In genomic region chr1:92981056-92981845, GRCm38 (mm10) we compare ENCODE assay signal across 15 mouse cellular contexts. TPM values are rescaled to one million over a fixed set of nuclear protein-coding genes. Genes with fewer than 3 reads are reported as not detected.
DNase-seq lines count a peak whose midpoint lies in the region; ATAC-seq and TF ChIP-seq lines count a peak whose summit lies in the region.
"Had no signal": no experiment of that assay in that cellular context is flagged by ENCODE, and none has a peak within 500 bp of the region (broad histone marks: within the 10 kb centered on the region; RNA-seq: fewer than 3 reads in every experiment).

No protein-coding gene starts in this region.

- no peaks in the 10 kb centered on the region for H3K4me1 ChIP-seq in kidney, embryonic 14.5 days (ENCODE audit: control insufficient read depth, insufficient read depth, low read length)
- H3K4me1 ChIP-seq in heart, embryonic 16.5 days (ENCODE audit: control insufficient read depth, insufficient read depth, low read length), result peaks cover 13% of the 10 kb centered on the region
- peaks cover 6% of the 10 kb centered on the region; the same call in 1 of the 2 replicates for H3K4me1 ChIP-seq in kidney, embryonic 16.5 days (ENCODE audit: insufficient read depth, low read length)
- H3K4me1 ChIP-seq in hindbrain, embryonic 16.5 days (ENCODE audit: control insufficient read depth, insufficient read depth, low read depth, low read length), result no peaks in the 10 kb centered on the region

- no peak overlapping the region for H3K9ac ChIP-seq in kidney, embryonic 14.5 days (ENCODE audit: low read depth, low read length)
- H3K9ac ChIP-seq in heart, embryonic 16.5 days (ENCODE audit: low read length), result no peak overlapping the region
- no peak overlapping the region for H3K9ac ChIP-seq in kidney, embryonic 16.5 days (replicated peaks; ENCODE audit: low read length)
- H3K9ac ChIP-seq in hindbrain, embryonic 16.5 days (ENCODE audit: low read depth, low read length), result no peak overlapping the region

- TF ChIP-seq CTCF in left cerebral cortex, adult 2 months (IDR thresholded peaks at IDR 0.05), result no peak

- no peak overlapping the region for H3K4me3 ChIP-seq in kidney, embryonic 14.5 days (ENCODE audit: low read length)
- no peak overlapping the region for H3K4me3 ChIP-seq in heart, embryonic 16.5 days (ENCODE audit: low read length)
- no peak overlapping the region for H3K4me3 ChIP-seq in kidney, embryonic 16.5 days (ENCODE audit: low read length)
- no peak overlapping the region for H3K4me3 ChIP-seq in left cerebral cortex, adult 2 months
- H3K4me3 ChIP-seq in hindbrain, embryonic 16.5 days (ENCODE audit: low read length), result no peak overlapping the region
- H3K4me3 ChIP-seq: erythroblast, embryonic 14.5 days had no signal

- no peak for ATAC-seq in kidney, embryonic 14.5 days (ENCODE audit: low FRiP score, low TSS enrichment)
- 0 out of 2 replicates have a peak, but pooled peaks have one; percentile 39 for ATAC-seq in heart, embryonic 16.5 days (replicated peaks; ENCODE audit: extremely low read depth, insufficient read depth, low FRiP score)
- ATAC-seq in kidney, embryonic 16.5 days (ENCODE audit: low FRiP score, low TSS enrichment), result peak; percentile 33; the same call in 1 of the 2 replicates
- no peak for ATAC-seq in hindbrain, embryonic 16.5 days
- ATAC-seq in erythroid progenitor cell, adult 5-6 weeks (replicated peaks; ENCODE audit: low FRiP score, poor library complexity, severe bottlenecking), result no peak

- H3K4me2 ChIP-seq in kidney, embryonic 14.5 days (replicated peaks; ENCODE audit: low read depth, low read length), result no peak overlapping the region
- H3K4me2 ChIP-seq in heart, embryonic 16.5 days (ENCODE audit: low read depth, low read length), result no peak overlapping the region
- no peak overlapping the region for H3K4me2 ChIP-seq in kidney, embryonic 16.5 days (replicated peaks; ENCODE audit: low read depth, low read length)
- H3K4me2 ChIP-seq in hindbrain, embryonic 16.5 days (ENCODE audit: low read length), result no peak overlapping the region

- 78% methylated on average over 7 of the region's 7 CpGs for WGBS in kidney, embryonic 14.5 days
- WGBS in heart, embryonic 16.5 days, result 69% methylated on average over 7 of the region's 7 CpGs
- 65% methylated on average over 7 of the region's 7 CpGs for WGBS in kidney, embryonic 16.5 days
- 80% methylated on average over 7 of the region's 7 CpGs for WGBS in hindbrain, embryonic 16.5 days

- no peak overlapping the region for H3K27ac ChIP-seq in kidney, embryonic 14.5 days (ENCODE audit: low read depth, low read length)
- H3K27ac ChIP-seq in heart, embryonic 16.5 days (ENCODE audit: low read length), result peak overlapping the region; percentile 66
- peak overlapping the region; percentile 35 for H3K27ac ChIP-seq in kidney, embryonic 16.5 days (ENCODE audit: low read length)
- no peak overlapping the region for H3K27ac ChIP-seq in left cerebral cortex, adult 2 months
- no peak overlapping the region for H3K27ac ChIP-seq in hindbrain, embryonic 16.5 days (ENCODE audit: low read depth, low read length)

- intact Hi-C loops in left cerebral cortex, adult 2 months (cut with DNase I), result no loop called here

- no peaks in the 10 kb centered on the region for H3K36me3 ChIP-seq in kidney, embryonic 14.5 days (ENCODE audit: control insufficient read depth, insufficient read depth, low read length)
- no peaks in the 10 kb centered on the region for H3K36me3 ChIP-seq in heart, embryonic 16.5 days (ENCODE audit: control insufficient read depth, insufficient read depth)
- H3K36me3 ChIP-seq in kidney, embryonic 16.5 days (ENCODE audit: insufficient read depth, low read length), result no peaks in the 10 kb centered on the region
- no peaks in the 10 kb centered on the region for H3K36me3 ChIP-seq in hindbrain, embryonic 16.5 days (ENCODE audit: control insufficient read depth, insufficient read depth, low read length)

- peak; percentile 58 for DNase-seq in kidney, adult 11 months
- DNase-seq in lung, postnatal 36 days, result peak; percentile 74
- DNase-seq in left cerebral cortex, adult 2 months (ENCODE audit: extremely low spot score in 1 of 2, low spot score in 2 of 2), result no peak
- DNase-seq: midbrain, embryonic 14.5 days had no signal

- no peaks in the 10 kb centered on the region for H3K27me3 ChIP-seq in kidney, embryonic 14.5 days (ENCODE audit: control insufficient read depth, insufficient read depth, low read length)
- H3K27me3 ChIP-seq in heart, embryonic 16.5 days (ENCODE audit: control insufficient read depth, insufficient read depth, low read length), result peaks cover 2% of the 10 kb centered on the region; the same call in 1 of the 2 replicates
- no peaks in the 10 kb centered on the region for H3K27me3 ChIP-seq in kidney, embryonic 16.5 days (ENCODE audit: insufficient read depth, low read length)
- 0 out of 2 replicates have a peak, but pooled peaks cover 2% of the 10 kb centered on the region for H3K27me3 ChIP-seq in hindbrain, embryonic 16.5 days (replicated peaks; ENCODE audit: control insufficient read depth, insufficient read depth, low read length)
- H3K27me3 ChIP-seq: CH12.LX had no signal

- no peaks in the 10 kb centered on the region for H3K9me3 ChIP-seq in kidney, embryonic 14.5 days (ENCODE audit: control insufficient read depth, low read length)
- no peaks in the 10 kb centered on the region for H3K9me3 ChIP-seq in heart, embryonic 16.5 days (replicated peaks; ENCODE audit: control insufficient read depth, low read length)
- H3K9me3 ChIP-seq in kidney, embryonic 16.5 days (ENCODE audit: low read length), result no peaks in the 10 kb centered on the region
- no peaks in the 10 kb centered on the region for H3K9me3 ChIP-seq in hindbrain, embryonic 16.5 days (ENCODE audit: control insufficient read depth, low read length)

RNA-seq across cellular contexts. Expression of gene Aqp12, which starts 24.9 kb away (rescaled TPM):
- not detected in 2 replicates for polyA plus RNA-seq in kidney, embryonic 14.5 days (2014; fragmentation: Nextera tagmentation; extraction: Ambion mirVana)
- not detected in 2 replicates for polyA plus RNA-seq in heart, embryonic 16.5 days (2015; fragmentation: Nextera tagmentation; extraction: Ambion mirVana)
- not detected in 2 replicates for polyA plus RNA-seq in kidney, embryonic 16.5 days (2015; fragmentation: Nextera tagmentation; extraction: Ambion mirVana)
- not detected for total RNA-seq in left cerebral cortex, adult 2 months (2021)
- not detected in 2 replicates for polyA plus RNA-seq in hindbrain, embryonic 16.5 days (2015; fragmentation: Nextera tagmentation; extraction: Ambion mirVana)
- not detected in 2 replicates for total RNA-seq in erythroid progenitor cell, adult 5-6 weeks (2015; ENCODE audit: low replicate concordance)
- total RNA-seq in erythroid progenitor cell, adult 5-6 weeks (2017; ENCODE audit: low replicate concordance), result not detected in 2 replicates
- total RNA-seq: CH12.LX had no signal
- polyA plus RNA-seq: cortical plate, adult 2 months; erythroblast, embryonic 14.5 days; gonadal fat pad, adult 2 months; limb, embryonic 14.5 days; midbrain, embryonic 14.5 days; neural tube, embryonic 14.5 days had no signal

RNA-seq across cellular contexts. Expression of gene Gpr35, which starts 30.6 kb away (rescaled TPM):
- polyA plus RNA-seq in kidney, embryonic 14.5 days (2014; fragmentation: Nextera tagmentation; extraction: Ambion mirVana), result 0.16 and 0.45 TPM in 2 replicates
- polyA plus RNA-seq in heart, embryonic 16.5 days (2015; fragmentation: Nextera tagmentation; extraction: Ambion mirVana), result 0.55 and 0.83 TPM in 2 replicates
- 0.50 and 0.62 TPM in 2 replicates for polyA plus RNA-seq in kidney, embryonic 16.5 days (2015; fragmentation: Nextera tagmentation; extraction: Ambion mirVana)
- total RNA-seq in left cerebral cortex, adult 2 months (2021), result 1 to 10 TPM in 1 of 2 experiments, under 1 TPM in 1; 0.16 to 1.1 TPM
- polyA plus RNA-seq in hindbrain, embryonic 16.5 days (2015; fragmentation: Nextera tagmentation; extraction: Ambion mirVana), result 0.55 and 1.1 TPM in 2 replicates
- 2.5 and 6.3 TPM in 2 replicates for total RNA-seq in erythroid progenitor cell, adult 5-6 weeks (2015; ENCODE audit: low replicate concordance)
- total RNA-seq in erythroid progenitor cell, adult 5-6 weeks (2017; ENCODE audit: low replicate concordance), result 1.8 TPM in 1 of 2 replicates, not detected in the other

RNA-seq across cellular contexts. Expression of gene Capn10, which starts 47.1 kb away (rescaled TPM):
- 24.9 and 28.7 TPM in 2 replicates for polyA plus RNA-seq in kidney, embryonic 14.5 days (2014; fragmentation: Nextera tagmentation; extraction: Ambion mirVana)
- 26.9 and 27.1 TPM in 2 replicates for polyA plus RNA-seq in heart, embryonic 16.5 days (2015; fragmentation: Nextera tagmentation; extraction: Ambion mirVana)
- 42.8 and 44.8 TPM in 2 replicates for polyA plus RNA-seq in kidney, embryonic 16.5 days (2015; fragmentation: Nextera tagmentation; extraction: Ambion mirVana)
- 10 to 100 TPM; 39.0 to 40.1 TPM for total RNA-seq in left cerebral cortex, adult 2 months (2021)
- 60.6 and 60.7 TPM in 2 replicates for polyA plus RNA-seq in hindbrain, embryonic 16.5 days (2015; fragmentation: Nextera tagmentation; extraction: Ambion mirVana)
- total RNA-seq in erythroid progenitor cell, adult 5-6 weeks (2015; ENCODE audit: low replicate concordance), result 5.9 and 19.5 TPM in 2 replicates
- total RNA-seq in erythroid progenitor cell, adult 5-6 weeks (2017; ENCODE audit: low replicate concordance), result 3.3 and 8.6 TPM in 2 replicates

Comparison
In these comparisons a context has a peak if more than half of its experiments do, and no peak if none do; other contexts are left out.
1. ATAC-seq: peak in heart, embryonic 16.5 days (single experiment) and kidney, embryonic 16.5 days (single experiment); none in kidney, embryonic 14.5 days (single experiment), hindbrain, embryonic 16.5 days (single experiment) and erythroid progenitor cell, adult 5-6 weeks (single experiment).
2. H3K27ac ChIP-seq: peak in heart, embryonic 16.5 days (single experiment) and kidney, embryonic 16.5 days (single experiment); none in kidney, embryonic 14.5 days (single experiment), left cerebral cortex, adult 2 months (single experiment) and hindbrain, embryonic 16.5 days (single experiment).
3. DNase-seq: peak in kidney, adult 11 months (single experiment) and lung, postnatal 36 days (single experiment); none in left cerebral cortex, adult 2 months (0 of 2).